Mouse (Mus musculus) liver, embryonic 14.5 days (tissue): ENCODE measurements around the gene Sirt7. TPM values are rescaled to one million over a fixed set of nuclear protein-coding genes. Genes with fewer than 3 reads are reported as not detected.

ENCODE experiments used
- ATAC-seq: fragments of 200-750 bp; cut with Nextera tagmentation; 2 replicates; pipeline ENCODE4 v1.8.0; 2017; ENCODE audit warnings: moderate number of reproducible peaks, mild to moderate bottlenecking, moderate library complexity; ENCODE audit not compliant: insufficient read depth
- DNase-seq, 3 experiments: peaks; one replicate each; pipeline ENCODE4 v3.0.0-alpha.2; 2012 to 2013; ENCODE audit warnings: low read depth in 3 of 3, low spot score in 3 of 3
- H3K27ac ChIP-seq: fragments of 300-500 bp; sonication (generic); 2 replicates; pipeline ENCODE4 v1.5.1; 2014; ENCODE audit warnings: moderate library complexity, mild to moderate bottlenecking, control low read depth, inconsistent platforms
- H3K27me3 ChIP-seq: fragments of 300-500 bp; sonication (generic); 2 replicates; pipeline ENCODE4 v1.6.1; 2014; ENCODE audit warnings: mild to moderate bottlenecking, low read length, moderate library complexity; ENCODE audit not compliant: control insufficient read depth, insufficient read depth
- H3K36me3 ChIP-seq: fragments of 300-500 bp; sonication (generic); replicated peaks from 2 replicates; pipeline ENCODE4 v1.6.1; 2014; ENCODE audit warnings: low read depth; ENCODE audit not compliant: control insufficient read depth, insufficient read depth
- H3K4me1 ChIP-seq, 2 experiments: fragments of 200-500 bp in 1 of 2; fragments of 300-500 bp in 1 of 2; sonication (generic) in 1 of 2; replicated peaks; 2 replicates each; pipeline ENCODE4 v1.6.1; 2012 to 2014; ENCODE audit warnings: antibody characterized with exemption in 1 of 2, inconsistent platforms in 1 of 2, low read length in 1 of 2; ENCODE audit not compliant: control insufficient read depth in 2 of 2, insufficient read depth in 2 of 2
- H3K4me2 ChIP-seq: fragments of 300-500 bp; sonication (generic); 2 replicates; pipeline ENCODE4 v1.6.1; 2014; ENCODE audit warnings: low read depth, mild to moderate bottlenecking, control low read depth, moderate library complexity
- H3K4me3 ChIP-seq, 2 experiments: fragments of 200-500 bp in 1 of 2; fragments of 300-500 bp in 1 of 2; sonication (generic) in 1 of 2; 2 replicates each; pipeline ENCODE4 v1.5.1; 2012 to 2014; ENCODE audit warnings: low read depth in 2 of 2, low read length in 2 of 2, mild to moderate bottlenecking in 2 of 2, control low read depth in 1 of 2, inconsistent platforms in 1 of 2, moderate library complexity in 1 of 2; ENCODE audit not compliant: insufficient read depth in 1 of 2
- H3K9ac ChIP-seq: fragments of 300-500 bp; sonication (generic); replicated peaks from 2 replicates; pipeline ENCODE4 v1.6.1; 2014; ENCODE audit warnings: mild to moderate bottlenecking, control low read depth, moderate library complexity
- H3K9me3 ChIP-seq: fragments of 300-500 bp; sonication (generic); 2 replicates; pipeline ENCODE4 v1.6.1; 2016; ENCODE audit warnings: low read length, mixed read lengths; ENCODE audit not compliant: control insufficient read depth
- CTCF ChIP-seq: IDR thresholded peaks from 2 replicates; pipeline ENCODE4 v1.5.1; 2016; ENCODE audit warnings: antibody characterized with exemption, low read depth, control low read depth
- EP300 ChIP-seq: IDR thresholded peaks from 2 replicates; pipeline ENCODE4 v1.6.1; 2016; ENCODE audit warnings: antibody characterized with exemption, low read depth
- WGBS: fragments of 180-500 bp; shearing (Covaris S2); extraction: QIAGEN DNeasy Blood & Tissue Kit; methylation state at CpG from one replicate; pipeline ENCODE4 v1.1.7; 2014; ENCODE audit not compliant: insufficient replicate concordance; 5-methylcytosine and 5-hydroxymethylcytosine counted together
- polyA plus RNA-seq, 2 experiments: library from polyadenylated mRNA; depleted of rRNA in 1 of 2; stranded (reverse) in 1 of 2; unstranded in 1 of 2; fragments of >200 nt; fragmentation: Nextera tagmentation in 1 of 2; extraction: Ambion mirVana in 1 of 2; gene quantifications; 2 replicates each; pipeline versions ENCODE4 v1.2.1 to v1.2.3; 2012 to 2014

Sirt7 gene
- polyA plus RNA-seq, 2 experiments = 22.0 to 30.8 TPM

GRCm38 (mm10) chr11:120608241-120609034 is 16.6 kb downstream of the Sirt7 start, which contains the start of gene Npb:
Gene Npb (plus strand): TSS chr11:120608477.
- no peak within 1 kb of the TSS for H3K27ac ChIP-seq

GRCm38 (mm10) chr11:120606764-120607163 is 18.3 kb downstream of the Sirt7 start:
- WGBS = 62% methylated on average over 4 of the region's 4 CpGs
- no peak for TF ChIP-seq EP300
- TF ChIP-seq CTCF = no peak
- no peak for DNase-seq
- Histone ChIP-seq H3K36me3 (peaks cover 26% of the 10 kb centered on the region), H3K4me1 (peaks cover 8 to 24% of the 10 kb centered on the region in 2 experiments), H3K27ac (no peak overlapping the region), H3K4me3 (no peak overlapping the region), H3K27me3 (peaks cover 4% of the 10 kb centered on the region; the same call in 1 of the 2 replicates), H3K9me3 (no peaks in the 10 kb centered on the region), H3K4me2 (no peak overlapping the region), H3K9ac (no peak overlapping the region)
- ATAC-seq = no peak

More at GRCm38 (mm10) chr11:120608241-120609034, 16.6 kb downstream of the Sirt7 start, which contains the start of gene Npb:
- ATAC-seq (0 out of 2 replicates have a peak, but pooled peaks have one; percentile 1), DNase-seq (no peak)
- WGBS = 16% methylated on average over 45 of the region's 45 CpGs
- TF ChIP-seq CTCF = no peak
- no peak for TF ChIP-seq EP300
- Histone ChIP-seq H3K4me1 (peaks cover 8 to 16% of the 10 kb centered on the region in 2 experiments; a peak in 3 of 4 replicates), H3K9me3 (no peaks in the 10 kb centered on the region), H3K27me3 (peaks cover 4% of the 10 kb centered on the region; the same call in 1 of the 2 replicates), H3K4me3 (peak within 1 kb of the TSS in 1 of 2 experiments; percentile 34; a peak in 2 of 4 replicates), H3K9ac (peak within 1 kb of the TSS; percentile 34), H3K4me2 (peak within 1 kb of the TSS; percentile 50), H3K36me3 (peaks cover 29% of the 10 kb centered on the region)

GRCm38 (mm10) chr11:120605667-120606066 is 19.4 kb downstream of the Sirt7 start:
- WGBS = 81% methylated on average over 7 of the region's 7 CpGs
- H3K36me3 ChIP-seq = peaks cover 31% of the 10 kb centered on the region
- no peak overlapping the region for H3K4me2 ChIP-seq
- no peak overlapping the region for H3K4me3 ChIP-seq
- H3K27ac ChIP-seq = no peak overlapping the region
- DNase-seq (no peak), ATAC-seq (no peak)
- no peaks in the 10 kb centered on the region for H3K9me3 ChIP-seq
- TF ChIP-seq CTCF (no peak), EP300 (no peak)
- H3K4me1 ChIP-seq = peaks cover 8 to 24% of the 10 kb centered on the region in 2 experiments
- H3K27me3 ChIP-seq = peaks cover 4% of the 10 kb centered on the region; the same call in 1 of the 2 replicates
- no peak overlapping the region for H3K9ac ChIP-seq

GRCm38 (mm10) chr11:120603545-120603944 is 21.5 kb downstream of the Sirt7 start:
- H3K4me3 ChIP-seq = no peak overlapping the region
- no peak for TF ChIP-seq EP300
- no peak for TF ChIP-seq CTCF
- no peak overlapping the region for H3K27ac ChIP-seq
- peaks cover 3% of the 10 kb centered on the region; the same call in 1 of the 2 replicates for H3K27me3 ChIP-seq
- no peak for DNase-seq
- peak overlapping the region; percentile 48; the same call in 1 of the 2 replicates for H3K9ac ChIP-seq
- peaks cover 16 to 33% of the 10 kb centered on the region in 2 experiments for H3K4me1 ChIP-seq
- H3K36me3 ChIP-seq = peaks cover 30% of the 10 kb centered on the region
- 28% methylated on average over 2 of the region's 2 CpGs for WGBS
- peak; percentile 64 for ATAC-seq
- H3K4me2 ChIP-seq = peak overlapping the region; percentile 58
- H3K9me3 ChIP-seq = no peaks in the 10 kb centered on the region

DNA sequence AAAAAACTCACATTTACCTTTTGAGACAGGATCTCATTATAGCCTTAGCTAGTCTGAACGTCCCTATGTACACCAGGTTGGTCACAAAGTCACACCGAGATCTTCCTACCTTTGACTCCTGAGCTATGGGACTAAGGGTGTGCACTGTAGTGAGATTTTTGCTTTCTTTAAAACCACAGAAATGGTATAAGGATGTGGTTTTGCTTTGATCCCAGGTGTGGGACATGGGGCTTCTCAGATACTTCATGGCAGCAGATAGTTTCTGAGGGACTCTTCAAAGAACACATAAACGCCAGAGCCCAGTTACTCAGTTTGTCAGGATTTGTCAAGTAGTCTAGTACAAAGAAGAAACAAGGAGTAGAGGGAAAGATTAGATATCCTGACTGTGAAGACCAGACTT is 24.3 kb downstream of the Sirt7 start:
- Histone ChIP-seq H3K36me3 (peaks cover 46% of the 10 kb centered on the region), H3K4me3 (no peak overlapping the region), H3K27me3 (no peaks in the 10 kb centered on the region), H3K4me2 (0 out of 2 replicates have a peak overlapping the region, but pooled peaks have one; percentile 5), H3K9me3 (no peaks in the 10 kb centered on the region), H3K27ac (no peak overlapping the region), H3K4me1 (peaks cover 24 to 41% of the 10 kb centered on the region in 2 experiments), H3K9ac (no peak overlapping the region)
- DNase-seq (no peak), ATAC-seq (no peak)
- WGBS = 75% methylated on average over 3 of the region's 3 CpGs
- TF ChIP-seq EP300 = no peak
- TF ChIP-seq CTCF = no peak
